Mouse (Mus musculus): ENCODE measurements around the gene Alg9. TPM values are rescaled to one million over a fixed set of nuclear protein-coding genes. Genes with fewer than 3 reads are reported as not detected.
A peak's percentile ranks its signal among the peaks of the same experiment; 100 is the strongest.

Alg9 gene
- polyA plus RNA-seq, 1 experiment: 42.3 TPM

DNA sequence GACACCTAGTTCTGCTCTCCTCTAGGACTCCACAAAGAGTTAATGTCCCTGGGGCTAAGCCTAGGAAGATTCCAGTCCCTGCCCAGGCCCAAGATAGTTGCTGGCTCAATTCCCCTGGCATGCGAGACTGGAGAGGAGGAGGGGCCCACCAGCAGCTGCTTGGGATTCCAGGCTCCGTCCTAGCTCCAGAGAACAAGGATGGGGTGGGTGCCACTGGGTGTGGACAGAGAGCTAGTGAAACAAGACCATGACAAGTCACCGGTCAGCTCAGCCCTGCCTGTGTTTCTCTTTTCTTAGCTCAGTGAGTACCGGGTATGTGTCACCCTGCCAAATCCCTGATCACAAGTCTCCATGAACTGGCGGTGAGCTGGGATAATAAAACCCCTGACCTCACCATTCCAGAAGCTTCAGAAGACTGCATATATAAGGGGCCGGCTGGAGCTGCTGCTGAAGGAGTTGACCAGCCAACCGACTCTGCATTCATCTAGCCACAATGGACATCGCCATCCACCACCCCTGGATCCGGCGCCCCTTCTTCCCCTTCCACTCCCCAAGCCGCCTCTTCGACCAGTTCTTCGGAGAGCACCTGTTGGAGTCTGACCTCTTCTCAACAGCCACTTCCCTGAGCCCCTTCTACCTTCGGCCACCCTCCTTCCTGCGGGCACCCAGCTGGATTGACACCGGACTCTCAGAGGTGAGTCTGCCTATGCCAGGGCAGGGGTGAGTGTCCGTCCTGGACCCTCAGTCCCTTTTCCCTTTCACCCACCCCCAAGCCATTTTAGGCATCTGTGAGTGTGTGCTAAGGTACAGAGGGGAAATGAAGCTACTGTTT is 21.8 kb upstream of the Alg9 start:
- DNase-seq (ENCODE audit: low read depth, low spot score): no peak
- 47% methylated on average over 17 of the region's 17 CpGs for WGBS

DNA sequence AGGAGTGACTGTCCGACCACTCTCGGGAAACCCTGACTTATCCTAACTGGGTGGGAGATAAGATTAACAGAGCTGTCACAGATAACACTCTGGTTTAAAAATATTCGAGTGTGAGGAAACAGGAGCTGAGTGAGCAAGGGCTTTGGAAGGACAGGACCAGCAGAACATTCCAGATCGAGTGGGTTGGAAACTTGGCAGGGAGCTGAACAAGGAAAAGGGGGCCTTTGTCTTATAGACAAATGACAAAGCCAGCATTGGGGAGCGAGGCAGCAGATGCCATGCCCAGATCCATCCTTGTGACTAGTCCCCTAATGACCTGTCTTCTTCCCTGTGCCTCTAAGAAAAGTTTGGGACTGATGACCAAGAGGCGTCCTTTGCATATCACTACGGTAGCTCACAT is 20.9 kb upstream of the Alg9 start:
- no peak for DNase-seq (ENCODE audit: low read depth, low spot score)
- 47% methylated on average over 7 of the region's 7 CpGs for WGBS

DNA sequence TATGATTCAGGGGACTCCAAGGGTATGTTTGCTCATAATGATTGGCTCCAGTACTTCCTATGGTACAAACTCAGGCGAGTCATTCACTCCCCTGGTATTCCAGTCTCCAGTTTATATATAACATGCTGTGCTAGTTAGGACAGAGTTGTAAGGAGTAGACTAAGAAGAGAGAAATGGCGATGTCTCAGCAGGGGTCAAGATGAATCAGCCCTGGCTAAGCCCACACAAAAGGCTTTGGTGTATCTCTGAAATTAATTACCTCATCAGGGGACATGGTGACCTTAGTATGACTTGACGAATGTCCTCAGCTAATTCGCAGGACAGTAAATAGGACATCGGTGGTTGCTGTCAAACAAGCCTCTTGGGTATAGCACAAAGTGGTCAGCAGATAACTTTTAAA is 18.1 kb upstream of the Alg9 start:
- DNase-seq (ENCODE audit: low read depth, low spot score): no peak
- 78% methylated on average over 5 of the region's 5 CpGs for WGBS

DNA sequence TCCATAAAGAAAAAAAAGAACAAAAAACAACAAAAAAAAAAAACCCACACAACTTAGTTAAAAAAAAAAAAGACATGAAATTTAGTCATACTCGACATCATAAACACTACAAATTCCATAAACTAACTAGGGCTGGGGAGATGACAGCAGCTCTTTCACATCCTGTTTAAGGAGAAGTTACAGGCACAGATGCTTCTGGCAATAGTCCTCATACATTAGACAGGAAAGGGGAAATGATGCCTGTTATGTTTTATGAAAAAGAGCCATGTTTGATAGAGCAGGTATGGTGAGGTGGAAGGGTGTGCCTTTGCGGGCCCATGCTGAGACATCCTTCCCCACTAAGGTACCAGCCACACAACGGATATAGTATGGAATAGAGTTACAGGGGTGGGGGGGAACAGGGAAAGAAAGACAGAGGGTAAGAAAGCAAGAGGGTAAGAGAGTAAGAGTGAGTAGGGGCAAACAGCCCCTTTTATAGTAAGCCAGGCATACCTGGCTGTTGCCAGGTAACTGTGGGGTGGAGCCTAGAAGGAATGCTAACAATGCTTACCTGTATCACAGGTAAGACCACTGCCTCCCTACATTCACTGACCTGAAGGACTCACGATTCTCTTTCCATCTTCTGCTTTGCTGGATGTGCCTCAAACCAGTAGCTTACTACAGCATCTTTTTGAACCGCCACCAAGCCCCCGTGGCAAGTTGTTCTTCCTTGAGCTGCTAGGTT is 13.1 kb upstream of the Alg9 start:
- 42% methylated on average over 6 of the region's 6 CpGs for WGBS
- DNase-seq (ENCODE audit: low read depth, low spot score): no peak

DNA sequence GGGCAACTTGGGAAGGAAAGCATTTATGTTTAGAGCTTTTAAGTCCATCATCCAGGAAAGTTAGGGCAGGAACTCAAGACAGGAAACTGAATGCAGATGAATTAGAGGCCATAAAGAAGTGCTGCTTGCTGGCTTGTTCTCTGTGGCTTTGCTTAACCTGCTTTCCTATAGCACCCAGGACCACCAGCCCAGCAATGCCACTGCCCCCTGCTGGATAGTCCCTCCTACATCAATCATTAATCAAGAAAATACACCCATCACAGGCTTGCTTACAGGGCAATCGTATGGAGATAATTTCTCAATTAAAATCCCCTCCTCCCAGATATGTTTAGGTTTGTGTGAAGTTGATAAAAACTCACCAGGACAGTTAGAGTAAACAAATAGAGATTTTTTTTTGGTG is 11.5 kb upstream of the Alg9 start:
- DNase-seq (ENCODE audit: low read depth, low spot score): no peak
- WGBS: 66% methylated on average over 1 of the region's 1 CpGs

DNA sequence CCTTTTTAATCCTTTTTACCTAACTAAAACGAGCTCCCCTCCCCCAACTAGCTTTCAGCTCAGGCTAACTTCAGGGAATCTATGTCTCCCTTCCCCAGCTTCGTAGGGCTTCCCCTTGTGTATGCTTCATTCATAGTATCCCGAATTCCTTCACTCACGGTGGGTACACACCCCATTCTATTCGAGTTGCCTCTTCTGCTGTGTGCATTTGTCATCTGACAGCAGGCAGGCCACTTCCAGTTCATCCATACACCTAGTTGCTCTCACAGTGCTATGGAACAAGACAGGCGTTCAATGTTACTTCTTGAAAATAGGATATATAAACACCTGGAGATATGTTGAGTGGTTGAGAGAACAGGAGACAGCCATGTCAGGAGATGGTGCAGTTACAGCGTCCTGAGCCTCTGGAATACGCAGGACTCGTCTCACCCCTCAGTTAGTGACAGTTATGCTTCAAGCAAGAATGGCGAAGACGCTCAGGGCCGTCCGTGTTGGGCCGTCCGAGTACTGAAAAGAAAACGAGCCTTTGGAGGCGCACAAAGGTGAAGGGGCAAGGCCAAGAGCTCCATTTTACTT is 7.2 kb upstream of the Alg9 start:
- DNase-seq (ENCODE audit: low read depth, low spot score): no peak
- WGBS: 2% methylated on average over 17 of the region's 17 CpGs

DNA sequence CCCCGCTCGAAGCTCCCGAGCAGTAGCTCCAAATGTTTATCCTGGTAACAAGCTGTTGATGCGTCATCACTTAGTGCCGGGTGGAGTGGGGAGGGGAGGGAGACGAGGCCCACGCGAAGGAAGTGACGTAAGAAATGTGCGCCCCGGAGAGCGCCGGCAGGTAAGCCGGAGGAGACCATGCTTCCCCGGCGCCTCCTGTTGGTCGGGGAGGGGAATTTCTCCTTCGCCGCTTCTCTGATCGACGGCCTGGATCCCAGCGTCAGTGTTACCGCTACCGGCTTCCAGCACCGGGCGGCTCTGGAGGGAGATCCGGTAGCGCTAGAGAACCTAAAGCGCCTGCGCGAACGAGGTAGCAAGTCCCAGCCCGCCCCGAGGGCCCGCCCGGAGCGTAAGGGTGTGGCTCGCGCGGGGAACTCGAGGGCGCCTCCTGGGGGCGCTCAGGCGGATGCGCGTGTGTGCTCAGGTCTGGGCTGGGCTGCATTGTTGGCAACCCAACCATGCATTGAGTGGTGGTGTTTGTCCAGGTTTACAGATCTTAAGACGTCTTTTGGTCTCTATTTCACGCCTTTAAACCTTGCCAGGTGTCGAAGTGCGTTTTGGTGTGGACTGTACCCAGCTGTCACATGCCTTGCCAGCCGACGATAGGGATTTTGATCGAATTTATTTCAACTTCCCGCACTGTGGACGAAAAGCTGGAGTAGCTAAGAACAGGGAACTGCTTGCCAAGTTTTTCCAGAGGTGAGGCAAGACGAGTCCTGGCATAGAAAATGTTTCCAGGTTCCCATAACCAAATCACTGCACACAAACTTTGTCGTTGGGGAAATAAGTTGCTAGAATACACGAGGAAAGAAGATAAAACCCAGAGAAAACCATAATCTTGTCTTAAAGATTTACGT is 6.5 kb upstream of the Alg9 start, which contains the start of gene Fdxacb1:
Fdxacb1 (plus strand) TSS at position 130 of the 896 bp plus-strand sequence.
- peak; percentile 99 for DNase-seq (ENCODE audit: low read depth, low spot score)
- WGBS: 1% methylated on average over 59 of the region's 59 CpGs

DNA sequence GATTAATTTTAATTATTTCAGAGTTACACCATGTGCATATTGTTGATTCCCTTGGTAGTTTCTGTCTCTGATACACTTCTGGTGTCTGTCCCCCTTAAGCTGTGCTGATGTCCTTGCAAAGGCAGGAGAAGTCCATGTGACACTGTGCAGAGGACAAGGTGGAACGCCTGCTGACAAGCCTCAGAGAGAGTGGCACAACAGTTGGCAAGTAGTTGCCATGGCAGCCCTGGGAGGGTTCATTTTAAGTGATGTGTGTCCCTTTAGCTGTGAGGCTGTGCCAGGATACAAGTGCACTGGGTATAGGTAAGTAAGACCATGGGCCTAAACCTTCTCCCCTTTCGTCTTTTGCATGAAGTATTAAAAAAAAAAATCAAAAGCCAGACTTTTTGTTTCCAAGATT is 4.8 kb upstream of the Alg9 start:
- WGBS: 91% methylated on average over 2 of the region's 2 CpGs
- no peak for DNase-seq (ENCODE audit: low read depth, low spot score)

DNA sequence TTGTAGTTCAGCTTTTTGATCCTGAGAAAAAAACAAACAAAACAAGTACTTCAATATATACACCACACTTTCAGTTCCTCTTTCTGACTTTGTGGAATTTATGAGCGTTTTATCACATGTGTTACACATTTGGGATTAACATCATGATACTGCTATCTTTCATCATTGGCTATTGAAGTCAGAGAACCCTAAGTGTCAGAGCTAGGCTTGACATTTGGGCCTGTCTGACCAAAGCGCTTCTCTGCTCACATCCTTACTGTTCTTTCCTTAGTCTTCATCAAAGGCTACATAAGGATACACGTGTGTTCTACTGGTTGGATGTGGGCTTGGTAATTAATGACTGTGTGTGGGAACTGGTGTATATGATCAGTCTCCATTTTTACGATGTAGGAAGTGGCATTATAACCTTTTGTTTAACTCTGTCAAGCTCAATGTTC is 775 bp upstream of the Alg9 start:
- no peak for DNase-seq (ENCODE audit: low read depth, low spot score)
- 34% methylated on average over 4 of the region's 4 CpGs for WGBS

DNA sequence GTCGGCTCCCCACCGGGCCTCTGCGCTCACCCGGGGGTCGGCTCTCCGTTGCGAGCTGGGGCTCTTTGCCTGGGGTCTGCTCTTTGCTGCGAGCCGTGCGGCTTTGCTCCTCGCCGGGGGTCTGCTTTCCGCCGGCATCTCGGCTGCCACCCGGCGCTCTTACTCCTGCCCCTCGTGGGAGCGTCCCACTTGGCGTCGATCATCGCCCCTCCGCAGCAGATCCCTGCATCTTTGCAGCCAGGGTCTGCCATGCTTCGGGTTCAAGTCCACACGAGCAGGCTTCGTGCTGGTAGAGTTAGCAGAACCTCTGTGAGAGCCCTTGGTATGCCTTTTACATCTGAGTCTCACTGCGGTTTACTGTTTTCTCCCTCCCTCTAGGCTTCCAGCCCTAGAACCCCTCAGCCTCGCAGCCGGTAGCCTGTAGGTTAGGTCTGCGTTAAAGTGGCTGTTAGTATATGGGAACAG is 875 bp downstream of the Alg9 start:
- DNase-seq (ENCODE audit: low read depth, low spot score): no peak
- WGBS: under 1% methylated on average over 30 of the region's 30 CpGs

DNA sequence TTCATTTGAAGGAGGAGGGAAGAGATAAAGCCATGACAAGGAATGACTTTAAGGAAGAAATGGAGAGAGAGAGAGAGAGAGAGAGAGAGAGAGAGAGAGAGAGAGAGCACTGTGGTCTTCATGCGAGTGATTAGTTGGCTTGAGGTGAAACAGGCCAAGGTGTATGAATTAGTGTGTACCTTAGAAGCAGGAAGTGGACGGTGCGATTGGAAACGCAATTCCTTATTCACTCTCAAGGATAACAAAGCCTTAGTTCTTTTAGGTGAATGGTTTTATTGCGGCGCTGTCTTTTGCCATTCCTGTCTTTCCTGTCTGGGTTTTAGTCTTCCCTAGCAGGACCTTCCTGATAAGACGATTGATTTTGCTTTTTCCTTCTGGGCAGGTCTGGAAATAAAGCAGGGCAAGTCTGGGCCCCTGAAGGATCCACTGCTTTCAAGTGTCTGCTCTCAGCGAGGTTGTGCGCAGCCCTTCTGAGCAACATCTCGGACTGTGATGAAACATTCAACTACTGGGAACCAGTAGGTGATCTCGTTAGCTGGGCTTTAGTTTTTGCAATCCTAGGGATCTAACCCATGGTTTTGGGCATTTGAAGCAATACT is 1.4 kb downstream of the Alg9 start:
- no peak for DNase-seq (ENCODE audit: low read depth, low spot score)
- WGBS: 24% methylated on average over 11 of the region's 11 CpGs

DNA sequence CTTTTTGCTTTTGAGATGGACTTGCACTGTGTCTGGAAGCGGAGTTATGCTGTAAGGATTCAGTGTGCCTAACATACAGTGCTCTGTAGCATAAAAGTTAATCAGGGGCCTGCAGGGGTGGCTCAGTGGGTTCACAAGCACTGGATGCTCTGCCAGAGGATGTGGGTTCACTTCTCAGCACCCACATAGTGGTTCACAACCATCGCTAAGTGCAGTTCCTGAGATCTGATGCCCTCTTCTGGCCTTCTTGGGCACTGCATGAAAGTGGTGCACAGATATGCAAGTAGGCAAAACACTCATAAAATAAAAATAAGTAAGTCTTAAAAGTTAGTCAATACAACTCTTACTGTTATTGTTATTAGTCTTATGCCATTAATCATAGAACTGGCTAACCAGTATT is 7.3 kb downstream of the Alg9 start:
- WGBS: 90% methylated on average over 2 of the region's 2 CpGs
- DNase-seq (ENCODE audit: low read depth, low spot score): no peak

DNA sequence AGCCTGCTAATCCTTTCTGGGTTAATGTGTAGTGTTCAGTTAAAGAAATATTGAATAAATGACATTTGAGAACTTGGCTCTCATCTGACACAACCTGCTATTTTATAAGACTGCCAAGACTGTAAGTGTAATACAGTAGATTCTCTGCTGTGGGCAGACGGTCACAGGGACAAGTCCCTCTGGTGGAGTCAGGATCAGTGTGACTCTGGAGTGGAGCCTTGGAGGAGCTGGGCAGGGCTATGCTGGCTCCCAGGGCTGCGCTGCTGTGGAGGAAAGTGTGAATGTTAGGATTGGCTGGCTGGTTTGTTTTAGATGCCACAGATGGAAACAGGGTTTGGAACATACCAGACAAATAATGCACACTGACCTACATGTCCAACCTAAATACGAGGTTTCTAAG is 20.4 kb downstream of the Alg9 start:
- WGBS: 91% methylated on average over 3 of the region's 3 CpGs
- no peak for DNase-seq (ENCODE audit: low read depth, low spot score)

DNA sequence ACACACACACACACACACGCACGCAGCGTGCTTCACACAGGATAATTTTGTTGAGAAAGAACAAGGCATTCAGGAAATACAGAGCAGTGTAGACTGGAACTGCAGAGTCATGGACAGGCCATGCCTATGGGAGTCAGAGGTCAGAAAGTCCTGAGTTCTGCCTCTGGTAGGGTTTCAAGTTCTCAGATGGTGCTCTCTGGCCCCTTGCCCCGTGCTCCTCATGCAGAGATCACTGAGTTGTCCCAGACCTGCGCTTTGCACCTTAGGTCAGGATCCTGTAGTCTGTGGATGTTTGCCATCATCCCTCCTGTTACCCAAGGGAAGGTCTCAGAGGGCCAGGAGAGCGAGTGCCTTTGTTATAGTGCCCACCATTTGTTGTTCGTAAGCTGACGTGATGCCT is 22.0 kb downstream of the Alg9 start:
- DNase-seq (ENCODE audit: low read depth, low spot score): no peak

DNA sequence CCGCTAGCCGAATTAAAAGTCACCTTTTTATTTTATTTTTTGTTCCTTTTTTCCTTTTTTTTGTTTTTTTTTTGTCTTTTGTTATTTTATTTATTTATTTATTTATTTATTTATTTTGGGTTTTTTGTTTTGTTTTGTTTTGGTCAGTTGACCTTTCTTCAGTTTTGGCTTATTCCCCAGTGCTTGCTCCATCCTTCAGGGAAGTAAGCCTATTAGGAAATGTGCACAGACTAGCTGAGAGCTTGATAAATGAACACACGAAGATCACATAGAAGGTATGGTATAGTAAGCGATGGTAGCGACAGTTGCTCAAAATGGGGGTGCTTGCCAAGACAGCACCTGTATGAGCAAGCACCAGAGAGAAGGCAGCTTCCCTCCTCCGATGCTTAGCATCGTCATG is 22.8 kb downstream of the Alg9 start:
- 95% methylated on average over 7 of the region's 7 CpGs for WGBS
- no peak for DNase-seq (ENCODE audit: low read depth, low spot score)

More for the DNA sequence above, 22.0 kb downstream of the Alg9 start:
- 91% methylated on average over 8 of the region's 8 CpGs for WGBS

DNA sequence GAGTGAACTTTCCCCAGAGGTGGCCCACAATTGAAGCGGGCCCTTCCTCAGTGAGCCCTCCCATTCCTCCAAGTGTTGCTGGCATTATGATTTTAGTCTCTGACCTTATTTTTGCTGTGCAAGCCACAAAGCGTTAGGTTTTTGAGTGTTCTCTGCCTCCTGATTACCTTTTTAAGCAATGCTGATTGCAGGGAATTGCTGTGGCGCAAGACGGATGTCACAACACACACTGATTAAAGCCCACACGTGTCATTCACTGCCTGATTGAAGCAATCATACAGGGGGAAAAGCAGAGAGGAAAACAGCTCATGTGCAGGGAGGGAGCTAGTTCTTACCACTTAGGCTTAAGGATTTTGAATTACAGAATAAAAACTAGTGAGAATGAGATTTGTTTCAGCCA is 23.5 kb downstream of the Alg9 start:
- no peak for DNase-seq (ENCODE audit: low read depth, low spot score)

DNA sequence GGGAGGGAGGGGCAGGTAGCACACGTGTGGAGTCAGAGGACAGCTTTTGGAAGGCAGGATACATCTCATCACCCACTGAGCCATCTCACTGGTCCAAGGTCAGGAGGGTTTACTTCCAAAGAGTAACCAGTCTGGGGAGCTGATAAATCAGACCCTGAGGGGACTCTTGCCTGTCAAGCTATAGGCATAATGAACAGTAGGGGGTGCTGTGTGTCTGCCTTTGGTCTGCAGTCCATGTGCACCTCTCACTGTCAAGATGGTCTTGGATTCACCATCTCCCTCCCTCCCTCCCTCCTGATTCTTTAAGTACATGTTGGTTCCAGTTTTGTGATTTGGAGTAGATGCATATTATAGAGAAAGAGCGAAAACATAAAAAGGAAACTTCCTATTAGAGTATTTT is 26.2 kb downstream of the Alg9 start:
- 74% methylated on average over 2 of the region's 2 CpGs for WGBS
- DNase-seq (ENCODE audit: low read depth, low spot score): peak; percentile 10

More for the DNA sequence above, 23.5 kb downstream of the Alg9 start:
- WGBS: 76% methylated on average over 5 of the region's 5 CpGs

DNA sequence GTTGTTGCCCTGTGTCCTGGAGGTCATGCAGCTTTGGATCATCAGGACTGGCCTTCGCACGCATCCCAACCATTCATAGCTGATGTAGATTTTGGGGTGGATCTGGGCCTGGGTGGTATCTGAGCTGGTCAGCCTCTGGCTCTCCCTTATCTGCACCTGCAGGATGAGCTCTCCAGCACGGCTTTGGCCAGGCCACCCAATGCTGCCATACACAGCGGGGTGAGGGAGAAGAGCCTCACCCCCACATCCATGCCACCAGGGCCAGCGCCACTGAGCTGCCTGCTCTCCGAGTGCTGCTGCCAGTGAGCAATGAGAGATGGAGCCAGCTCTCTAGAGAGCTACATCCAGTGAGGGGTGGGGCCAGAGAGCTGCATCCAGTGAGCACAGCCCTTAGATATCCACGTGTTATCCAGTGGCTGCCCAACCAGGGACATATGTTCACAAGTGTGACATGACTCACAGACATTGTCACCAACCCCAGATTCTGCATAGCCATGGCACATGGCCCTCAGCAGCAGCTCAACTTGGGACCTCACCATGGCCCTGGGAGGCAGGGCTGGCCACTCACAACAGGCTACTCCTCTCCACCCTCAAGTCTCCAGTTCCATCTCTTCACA is 28.3 kb downstream of the Alg9 start:
- WGBS: 87% methylated on average over 7 of the region's 7 CpGs

DNA sequence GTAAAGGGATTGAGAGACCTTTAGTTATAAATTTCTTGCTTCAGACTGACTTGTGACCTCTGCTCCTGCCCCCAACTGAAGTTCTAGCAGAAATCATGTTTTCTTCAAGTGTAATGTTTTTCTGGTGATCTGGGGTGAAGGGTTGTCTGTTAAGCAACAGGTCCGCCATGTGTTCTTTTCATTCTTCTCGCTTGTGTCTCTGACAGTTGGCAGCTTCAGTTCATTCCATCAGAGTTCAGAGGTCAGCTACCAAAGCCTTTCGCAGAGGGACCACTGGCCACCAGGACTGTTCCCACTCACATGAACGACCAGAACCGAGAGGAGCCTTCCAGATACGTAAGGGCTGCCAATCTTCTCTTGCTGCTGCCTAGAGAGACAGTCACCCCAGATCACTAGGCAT is 33.7 kb downstream of the Alg9 start:
- 91% methylated on average over 6 of the region's 6 CpGs for WGBS
- no peak for DNase-seq (ENCODE audit: low read depth, low spot score)

More for the DNA sequence above, 28.3 kb downstream of the Alg9 start:
- no peak for DNase-seq (ENCODE audit: low read depth, low spot score)
